Comparison of ENCODE assay signal across 10 mouse cellular contexts in the genomic region with DNA sequence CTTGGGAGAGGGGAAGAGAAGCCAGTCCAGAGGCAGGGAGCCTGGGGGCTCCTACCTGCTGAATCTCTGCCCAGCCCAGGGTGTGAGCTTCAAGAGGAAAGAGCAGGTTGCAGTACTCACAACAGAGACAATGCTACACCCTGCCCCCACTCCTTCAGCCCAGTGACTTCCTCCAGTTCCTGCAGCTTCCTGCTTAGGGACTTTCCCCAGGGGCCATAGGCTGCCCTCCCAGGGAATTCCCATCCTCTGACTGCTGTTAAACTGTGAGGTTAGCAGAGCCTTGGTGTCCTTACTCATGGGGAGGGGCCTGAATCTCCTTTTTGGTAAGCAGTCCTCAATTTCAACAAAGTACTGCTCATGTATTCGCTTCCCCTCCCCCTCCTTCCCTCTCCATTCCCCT. TPM values are rescaled to one million over a fixed set of nuclear protein-coding genes. Genes with fewer than 3 reads are reported as not detected.
DNase-seq lines count a peak whose midpoint lies in the region; ATAC-seq and TF ChIP-seq lines count a peak whose summit lies in the region.
"Had no signal": no experiment of that assay in that cellular context is flagged by ENCODE, and none has a peak within 500 bp of the region (broad histone marks: within the 10 kb centered on the region; RNA-seq: fewer than 3 reads in every experiment).

No protein-coding gene starts in this region.

- ATAC-seq in megakaryocyte, adult 5-6 weeks (ENCODE audit: poor library complexity, severe bottlenecking), result no peak
- peak; percentile 49; the same call in 1 of the 2 replicates for ATAC-seq in heart, postnatal 0 days (ENCODE audit: insufficient read depth, low read depth)

- DNase-seq in cerebellum, adult 9-11 months, result peak; percentile 46
- DNase-seq in cerebellum, adult 9-10 months, result no peak
- DNase-seq in heart, postnatal 0 days (ENCODE audit: low spot score), result peak; percentile 37
- peak; percentile 49 to 59 for DNase-seq in lung, postnatal 4 days
- DNase-seq in cerebellum, adult 8-10 months, result no peak
- DNase-seq in cerebellum, postnatal 10 days, result no peak
- DNase-seq: adrenal gland, postnatal 25 days had no signal

- H3K9me3 ChIP-seq in megakaryocyte, embryonic 14.5 days, result peaks cover 20% of the 10 kb centered on the region
- H3K9me3 ChIP-seq in heart, postnatal 0 days (replicated peaks; ENCODE audit: control insufficient read depth, low read length), result no peaks in the 10 kb centered on the region
- H3K9me3 ChIP-seq: liver, embryonic 15.5 days had no signal

- no peak overlapping the region; the same call in 1 of the 2 replicates for H3K27ac ChIP-seq in heart, postnatal 0 days (ENCODE audit: low read depth)
- H3K27ac ChIP-seq: liver, embryonic 15.5 days had no signal

- H3K4me2 ChIP-seq in heart, postnatal 0 days (ENCODE audit: low read depth, low read length), result no peak overlapping the region
- H3K4me2 ChIP-seq: liver, embryonic 15.5 days had no signal

- H3K9ac ChIP-seq in heart, postnatal 0 days (replicated peaks; ENCODE audit: low read depth, low read length), result no peak overlapping the region
- H3K9ac ChIP-seq: liver, embryonic 15.5 days had no signal

- H3K27me3 ChIP-seq in megakaryocyte, embryonic 14.5 days (replicated peaks), result peaks cover 65% of the 10 kb centered on the region
- no peaks in the 10 kb centered on the region for H3K27me3 ChIP-seq in heart, postnatal 0 days (ENCODE audit: control insufficient read depth, insufficient read depth, low read length)
- H3K27me3 ChIP-seq: liver, embryonic 15.5 days had no signal

- 76% methylated on average over 1 of the region's 1 CpGs for WGBS in heart, postnatal 0 days

- peaks cover 33% of the 10 kb centered on the region for H3K36me3 ChIP-seq in megakaryocyte, embryonic 14.5 days (replicated peaks; ENCODE audit: low read length)
- H3K36me3 ChIP-seq in heart, postnatal 0 days (replicated peaks; ENCODE audit: control insufficient read depth, insufficient read depth, low read length), result peaks cover 27% of the 10 kb centered on the region
- H3K36me3 ChIP-seq: liver, embryonic 15.5 days had no signal

- no peak for TF ChIP-seq CTCF in heart, postnatal 0 days (IDR thresholded peaks at IDR 0.05; ENCODE audit: low read depth)

- peak overlapping the region; percentile 38 for H3K4me3 ChIP-seq in megakaryocyte, embryonic 14.5 days (replicated peaks)
- H3K4me3 ChIP-seq in heart, postnatal 0 days (ENCODE audit: low read depth, low read length), result no peak overlapping the region
- H3K4me3 ChIP-seq: liver, embryonic 15.5 days had no signal

- TF ChIP-seq EP300 in heart, postnatal 0 days (IDR thresholded peaks at IDR 0.05; ENCODE audit: low read depth), result no peak

- peaks cover 61% of the 10 kb centered on the region for H3K4me1 ChIP-seq in megakaryocyte, embryonic 14.5 days
- H3K4me1 ChIP-seq in heart, postnatal 0 days (ENCODE audit: control insufficient read depth, insufficient read depth), result peaks cover 10% of the 10 kb centered on the region; the same call in 1 of the 2 replicates

RNA-seq across cellular contexts. Expression of gene Trp53i11, which starts 26.8 kb away (rescaled TPM):
- polyA plus RNA-seq in megakaryocyte, embryonic 14.5 days (2012; ENCODE audit: insufficient read depth, low replicate concordance), result 2.0 TPM in 1 of 2 replicates, not detected in the other
- 2.2 and 4.5 TPM in 2 replicates for total RNA-seq in megakaryocyte, adult 5-6 weeks (2015)
- 2.8 TPM in 2 replicates for total RNA-seq in megakaryocyte, adult 5-6 weeks (2017)
- 74.3 and 77.2 TPM in 2 replicates for total RNA-seq in heart, postnatal 0 days (2014; rRNA removed; ENCODE audit: low replicate concordance)
- 15.1 and 17.4 TPM in 2 replicates for polyA plus RNA-seq in heart, postnatal 0 days (2015; fragmentation: Nextera tagmentation; extraction: Ambion mirVana)

Comparison
In these comparisons a context has a peak if more than half of its experiments do, and no peak if none do; other contexts are left out.
1. DNase-seq: peak in cerebellum, adult 9-11 months (single experiment), heart, postnatal 0 days (single experiment) and lung, postnatal 4 days (2 of 2); none in cerebellum, adult 9-10 months (single experiment), cerebellum, adult 8-10 months (single experiment) and cerebellum, postnatal 10 days (0 of 2).
2. RNA of gene Trp53i11, which starts 26.8 kb away (total RNA-seq): 74.3 to 77.2 TPM in heart, postnatal 0 days; 2.2 to 4.5 TPM in megakaryocyte, adult 5-6 weeks; every median in the first group is over 10 times any median in the second.